ENCODE assay signal across 9 mouse cellular contexts in the genomic region with DNA sequence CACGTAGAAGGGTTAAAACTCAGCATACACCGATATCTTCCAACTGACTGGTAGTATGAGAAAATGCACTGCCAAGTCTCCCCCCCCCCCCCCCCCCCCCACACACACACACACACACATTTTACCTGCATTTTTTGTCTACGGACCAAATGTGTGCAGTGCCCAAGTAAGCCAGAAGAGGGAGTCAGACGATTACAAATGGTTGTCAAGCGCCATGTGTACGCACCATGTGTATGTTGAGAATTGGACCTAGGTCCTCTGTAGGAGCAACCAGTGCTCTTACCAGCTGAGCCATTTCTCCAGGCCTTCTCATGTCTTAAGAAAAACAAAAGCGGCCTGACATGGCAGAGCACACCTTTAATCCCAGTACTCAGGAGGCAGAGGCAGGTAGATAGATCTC. TPM values are rescaled to one million over a fixed set of nuclear protein-coding genes. Genes with fewer than 3 reads are reported as not detected.
A peak's percentile ranks its signal among the peaks of the same experiment; 100 is the strongest.
DNase-seq lines count a peak whose midpoint lies in the region; ATAC-seq and TF ChIP-seq lines count a peak whose summit lies in the region.
"Had no signal": no experiment of that assay in that cellular context is flagged by ENCODE, and none has a peak within 500 bp of the region (broad histone marks: within the 10 kb centered on the region; RNA-seq: fewer than 3 reads in every experiment).

No protein-coding gene starts in this region.

- TF ChIP-seq POLR2A in brain, embryonic 14.5 days (IDR thresholded peaks at IDR 0.05; ENCODE audit: borderline replicate concordance, extremely low read depth, insufficient read depth, insufficient read length, poor library complexity, severe bottlenecking) = no peak

- peak; percentile 55 to 86 for DNase-seq in adrenal gland, adult (ENCODE audit: inconsistent age in 2 of 2, low spot score in 1 of 2)
- DNase-seq in adrenal gland, adult 8-10 months = no peak
- peak; percentile 66 to 77 for DNase-seq in left cerebral cortex, adult 2 months (ENCODE audit: extremely low spot score in 1 of 2, low spot score in 2 of 2)
- DNase-seq in left cerebral cortex, adult 8-10 months (ENCODE audit: low spot score in 2 of 2) = no peak
- peak; percentile 72 for DNase-seq in brain, embryonic 14.5 days (ENCODE audit: low read depth)
- DNase-seq in kidney, postnatal 25 days = peak; percentile 46 to 70
- peak; percentile 61 for DNase-seq in mesoderm, embryonic 11.5 days (ENCODE audit: low read depth, low spot score)

- intact Hi-C loops in left cerebral cortex, adult 2 months (cut with DNase I) = loop anchor here (1.0 kb wide), 1 partner anchor 111 kb away; no protein-coding TSS in a partner anchor

- H3K4me3 ChIP-seq in left cerebral cortex, adult 2 months = no peak overlapping the region
- H3K4me3 ChIP-seq: heart, embryonic 15.5 days had no signal

- peak; percentile 58 for TF ChIP-seq CTCF in left cerebral cortex, adult 2 months (IDR thresholded peaks at IDR 0.05)
- peak; percentile 54; the same call in 1 of the 2 replicates for TF ChIP-seq CTCF in brain, embryonic 14.5 days (IDR thresholded peaks at IDR 0.05; ENCODE audit: borderline replicate concordance, extremely low read depth, insufficient read depth, insufficient read length)

- H3K27ac ChIP-seq in left cerebral cortex, adult 2 months = no peak overlapping the region
- H3K27ac ChIP-seq: heart, embryonic 15.5 days had no signal

- ATAC-seq in erythroblast, adult 5-6 weeks (replicated peaks; ENCODE audit: low FRiP score, poor library complexity, severe bottlenecking) = no peak

RNA-seq across cellular contexts. Expression of a gene that starts 35.9 kb away (rescaled TPM):
- 10 to 100 TPM; 37.3 to 73.1 (median 61.3) TPM for total RNA-seq in adrenal gland, adult 8-10 months (2022)
- 10 to 100 TPM; 20.2 to 23.2 TPM for total RNA-seq in left cerebral cortex, adult 2 months (2021)
- total RNA-seq in left cerebral cortex, adult 8-10 months (2022) = 10 to 100 TPM; 20.1 to 23.1 (median 21.0) TPM
- polyA plus RNA-seq in brain, embryonic 14.5 days (2012; rRNA removed) = 16.6 and 24.5 TPM in 2 replicates
- not detected in 2 replicates for total RNA-seq in erythroblast, adult 5-6 weeks (2015; ENCODE audit: low replicate concordance)
- total RNA-seq in erythroblast, adult 5-6 weeks (2017; ENCODE audit: low replicate concordance) = not detected in 2 replicates

Comparison
In these comparisons a context has a peak if more than half of its experiments do, and no peak if none do; other contexts are left out.
1. DNase-seq: peak in adrenal gland, adult (2 of 2), left cerebral cortex, adult 2 months (2 of 2), brain, embryonic 14.5 days (single experiment), kidney, postnatal 25 days (2 of 2) and mesoderm, embryonic 11.5 days (single experiment); none in adrenal gland, adult 8-10 months (single experiment) and left cerebral cortex, adult 8-10 months (0 of 2).
2. RNA of a gene that starts 35.9 kb away (total RNA-seq): 37.3 to 73.1 TPM in adrenal gland, adult 8-10 months, 20.2 to 23.2 TPM in left cerebral cortex, adult 2 months and 20.1 to 23.1 TPM in left cerebral cortex, adult 8-10 months; not detected in erythroblast, adult 5-6 weeks; every median in the first group is over 10 times any median in the second.